Mouse (Mus musculus): ENCODE measurements around the gene Ets1.

Ets1 gene

GRCm38 (mm10) chr9:32729207-32729606, 93.2 kb downstream of the Ets1 start:
- DNase-seq (ENCODE audit: low read depth, low spot score), result no peak

- no peak for DNase-seq (ENCODE audit: low read depth, low spot score)
Observed at GRCm38 (mm10) chr9:32730001-32730655, 94.1 kb downstream of the Ets1 start.

- DNase-seq (ENCODE audit: low read depth, low spot score), result peak; percentile 83
Observed at GRCm38 (mm10) chr9:32730656-32731590, 94.9 kb downstream of the Ets1 start.

GRCm38 (mm10) chr9:32731787-32732186, 95.8 kb downstream of the Ets1 start:
- no peak for DNase-seq (ENCODE audit: low read depth, low spot score)

GRCm38 (mm10) chr9:32735071-32735470, 99.0 kb downstream of the Ets1 start:
- no peak for DNase-seq (ENCODE audit: low read depth, low spot score)

- DNase-seq (ENCODE audit: low read depth, low spot score), result no peak
Observed at GRCm38 (mm10) chr9:32736051-32736450, 100.0 kb downstream of the Ets1 start.

GRCm38 (mm10) chr9:32739988-32740387, 104.0 kb downstream of the Ets1 start:
- no peak for DNase-seq (ENCODE audit: low read depth, low spot score)

- no peak for DNase-seq (ENCODE audit: low read depth, low spot score)
Observed at GRCm38 (mm10) chr9:32740751-32741387, 104.8 kb downstream of the Ets1 start.

- no peak for DNase-seq (ENCODE audit: low read depth, low spot score)
Observed at GRCm38 (mm10) chr9:32741681-32742080, 105.7 kb downstream of the Ets1 start.

- DNase-seq (ENCODE audit: low read depth, low spot score), result no peak
Observed at GRCm38 (mm10) chr9:32743157-32743556, 107.1 kb downstream of the Ets1 start.

GRCm38 (mm10) chr9:32743642-32744161, 107.7 kb downstream of the Ets1 start:
- DNase-seq (ENCODE audit: low read depth, low spot score), result no peak

GRCm38 (mm10) chr9:32744288-32744687, 108.3 kb downstream of the Ets1 start:
- no peak for DNase-seq (ENCODE audit: low read depth, low spot score)

GRCm38 (mm10) chr9:32745079-32745763, 109.2 kb downstream of the Ets1 start:
- no peak for DNase-seq (ENCODE audit: low read depth, low spot score)

- no peak for DNase-seq (ENCODE audit: low read depth, low spot score)
Observed at GRCm38 (mm10) chr9:32745998-32746397, 110.0 kb downstream of the Ets1 start.

- DNase-seq (ENCODE audit: low read depth, low spot score), result no peak
Observed at GRCm38 (mm10) chr9:32746615-32747014, 110.6 kb downstream of the Ets1 start.

GRCm38 (mm10) chr9:32747624-32748023, 111.6 kb downstream of the Ets1 start:
- DNase-seq (ENCODE audit: low read depth, low spot score), result no peak

GRCm38 (mm10) chr9:32748552-32748951, 112.5 kb downstream of the Ets1 start:
- DNase-seq (ENCODE audit: low read depth, low spot score), result no peak

GRCm38 (mm10) chr9:32749721-32750480, 113.9 kb downstream of the Ets1 start:
- no peak for DNase-seq (ENCODE audit: low read depth, low spot score)

- DNase-seq (ENCODE audit: low read depth, low spot score), result no peak
Observed at GRCm38 (mm10) chr9:32752602-32753001, 116.6 kb downstream of the Ets1 start.

- no peak for DNase-seq (ENCODE audit: low read depth, low spot score)
Observed at GRCm38 (mm10) chr9:32754311-32754710, 118.3 kb downstream of the Ets1 start.

GRCm38 (mm10) chr9:32756002-32756401, 120.0 kb downstream of the Ets1 start:
- no peak for DNase-seq (ENCODE audit: low read depth, low spot score)

Measured in skeletal muscle tissue, adult 2 months (tissue).